Mouse (Mus musculus): ENCODE data around the gene Lrrc42.

- TF ChIP-seq EP300 (IDR thresholded peaks at IDR 0.05; ENCODE audit: insufficient read depth, low read depth, low read length) (no peak), CTCF (IDR thresholded peaks at IDR 0.05) (no peak), POLR2A (IDR thresholded peaks at IDR 0.05; ENCODE audit: insufficient read depth, low read depth, low read length) (no peak)
Observed at GRCm38 (mm10) chr4:107203001-107203400, 50.3 kb downstream of the Lrrc42 start.
